Mouse (Mus musculus): ENCODE data around the gene Lrp4. TPM values are rescaled to one million over a fixed set of nuclear protein-coding genes. Genes with fewer than 3 reads are reported as not detected.

Gene Lrp4
- 10.9 and 12.2 TPM in 2 replicates for polyA plus RNA-seq (2012; rRNA removed)

DNA sequence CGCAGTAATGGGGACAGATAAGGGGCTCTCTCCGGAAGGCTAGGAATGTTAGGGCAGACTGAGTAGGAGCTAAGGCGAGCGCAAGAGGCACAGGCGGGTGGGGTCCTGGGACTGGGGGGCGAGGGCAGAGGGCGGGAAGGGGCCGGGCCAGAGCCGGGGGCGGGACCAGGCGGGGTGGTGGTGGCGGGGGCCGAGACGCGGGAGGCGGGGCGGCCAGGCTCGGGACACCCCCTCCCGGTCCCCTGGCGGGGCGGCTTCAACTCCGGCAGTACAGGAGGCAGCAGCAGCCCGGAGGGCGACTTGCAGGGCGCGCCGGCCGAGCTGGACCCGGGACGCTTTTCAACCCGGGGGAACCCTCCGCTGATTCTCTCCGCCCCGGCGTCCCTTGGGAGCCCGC lies at the start of gene Lrp4:
TSS of gene Lrp4 (plus strand) at position 253 of the 397 bp plus-strand sequence.

GRCm38 (mm10) chr2:91444286-91444892 lies 12.9 kb upstream of the Lrp4 start, which contains the start of gene 1110051M20Rik:
Gene 1110051M20Rik, minus strand, starts transcription at chr2:91444704.

GRCm38 (mm10) chr2:91526294-91527146 lies 69.2 kb downstream of the Lrp4 start, which contains the start of gene Ckap5:
Gene Ckap5, plus strand, starts transcription at chr2:91526762.

Other genes with a start within 250 kb of the Lrp4 start
- 8.8 and 10.1 TPM in 2 replicates for gene Ddb2, start 220.5 kb upstream of the Lrp4 start, polyA plus RNA-seq (2012; rRNA removed)
- gene Pacsin3, start 201.6 kb upstream of the Lrp4 start, polyA plus RNA-seq (2012; rRNA removed) = 15.4 and 18.1 TPM in 2 replicates
- 27.0 and 34.0 TPM in 2 replicates for gene Arfgap2, start 192.5 kb upstream of the Lrp4 start, polyA plus RNA-seq (2012; rRNA removed)
- 6.9 and 10.0 TPM in 2 replicates for gene 1110051M20Rik, start 12.8 kb upstream of the Lrp4 start, polyA plus RNA-seq (2012; rRNA removed)
- gene Ckap5, start 69.3 kb downstream of the Lrp4 start, polyA plus RNA-seq (2012; rRNA removed) = 3.2 and 4.6 TPM in 2 replicates
- 0.87 and 1.4 TPM in 2 replicates for gene F2, start 178.9 kb downstream of the Lrp4 start, polyA plus RNA-seq (2012; rRNA removed)
- 16.0 and 18.6 TPM in 2 replicates for gene Zfp408, start 192.3 kb downstream of the Lrp4 start, polyA plus RNA-seq (2012; rRNA removed)
- 142 and 145 TPM in 2 replicates for gene Arhgap1, start 192.3 kb downstream of the Lrp4 start, polyA plus RNA-seq (2012; rRNA removed)